Mouse (Mus musculus): ENCODE measurements around the gene Esrp2.

DNA sequence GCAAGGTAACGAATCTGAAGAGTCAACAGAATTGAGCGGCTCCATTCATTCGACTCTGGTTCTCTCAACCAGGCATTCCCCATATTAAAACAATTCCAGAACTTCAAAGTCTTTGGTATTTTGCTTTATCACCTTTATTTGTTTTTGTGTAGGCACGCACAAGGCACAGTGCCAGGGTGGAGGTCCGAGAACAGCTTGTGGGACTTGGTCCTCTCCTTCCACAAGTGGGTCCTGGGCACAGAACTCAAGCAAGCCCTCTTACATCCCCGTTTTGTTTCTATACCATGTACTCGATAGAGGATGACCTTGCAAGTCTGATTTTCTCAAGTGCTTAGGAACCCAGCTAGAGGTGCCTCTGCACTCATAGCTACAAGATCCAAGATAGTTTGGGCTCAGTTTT is 1.8 kb upstream of the Esrp2 start:
- TF ChIP-seq CTCF (IDR thresholded peaks at IDR 0.05; ENCODE audit: low read depth) (no peak), EP300 (IDR thresholded peaks at IDR 0.05; ENCODE audit: low read depth) (no peak)

Data from liver, embryonic 14.5 days (tissue).